Mouse (Mus musculus) heart, embryonic 14.5 days (tissue): ENCODE measurements around the gene Luc7l. TPM values are rescaled to one million over a fixed set of nuclear protein-coding genes. Genes with fewer than 3 reads are reported as not detected.

Experiments used
- ATAC-seq: fragments of 200-750 bp; cut with Nextera tagmentation; 2 replicates; pipeline ENCODE4 v1.8.0; 2017; ENCODE audit warnings: low read depth, moderate TSS enrichment; ENCODE audit not compliant: insufficient number of reproducible peaks, insufficient read depth, low FRiP score
- H3K27ac ChIP-seq, 2 experiments: fragments of 200-500 bp in 1 of 2; fragments of 300-500 bp in 1 of 2; sonication (generic) in 1 of 2; replicated peaks in 1 of 2; 2 replicates each; pipeline ENCODE4 v1.5.1; 2012 to 2014; ENCODE audit warnings: low read depth in 2 of 2, low read length in 2 of 2, control low read depth in 1 of 2, mild to moderate bottlenecking in 1 of 2, mixed read lengths in 1 of 2; ENCODE audit not compliant: control insufficient read depth in 1 of 2, insufficient read depth in 1 of 2
- H3K27me3 ChIP-seq: fragments of 300-500 bp; sonication (generic); 2 replicates; pipeline ENCODE4 v1.6.1; 2014; ENCODE audit warnings: mild to moderate bottlenecking, low read length, control low read depth; ENCODE audit not compliant: control insufficient read depth, insufficient read depth
- H3K36me3 ChIP-seq: fragments of 300-500 bp; sonication (generic); 2 replicates; pipeline ENCODE4 v1.6.1; 2014; ENCODE audit warnings: mild to moderate bottlenecking, control low read depth, low read length, mixed read lengths; ENCODE audit not compliant: control insufficient read depth, insufficient read depth
- H3K4me1 ChIP-seq, 2 experiments: fragments of 200-500 bp in 1 of 2; fragments of 300-500 bp in 1 of 2; sonication (generic) in 1 of 2; 2 replicates each; pipeline ENCODE4 v1.6.1; 2012 to 2014; ENCODE audit warnings: low read length in 2 of 2, control low read depth in 1 of 2, mixed read lengths in 1 of 2; ENCODE audit not compliant: control insufficient read depth in 2 of 2, insufficient read depth in 2 of 2
- H3K4me2 ChIP-seq: fragments of 300-500 bp; sonication (generic); 2 replicates; pipeline ENCODE4 v1.6.1; 2014; ENCODE audit warnings: mild to moderate bottlenecking, low read length
- H3K4me3 ChIP-seq, 2 experiments: fragments of 200-500 bp in 1 of 2; fragments of 300-500 bp in 1 of 2; sonication (generic) in 1 of 2; 2 replicates each; pipeline ENCODE4 v1.5.1; 2012 to 2014; ENCODE audit warnings: low read length in 2 of 2, mild to moderate bottlenecking in 2 of 2, control low read depth in 1 of 2, low read depth in 1 of 2, moderate library complexity in 1 of 2; ENCODE audit not compliant: control insufficient read depth in 1 of 2, insufficient read depth in 1 of 2
- H3K9ac ChIP-seq: fragments of 300-500 bp; sonication (generic); 2 replicates; pipeline ENCODE4 v1.6.1; 2014; ENCODE audit warnings: mild to moderate bottlenecking, low read length
- H3K9me3 ChIP-seq: fragments of 300-500 bp; sonication (generic); 2 replicates; pipeline ENCODE4 v1.6.1; 2016; ENCODE audit warnings: low read length, control low read depth; ENCODE audit not compliant: control insufficient read depth
- WGBS: fragments of 180-500 bp; shearing (Covaris S2); extraction: QIAGEN DNeasy Blood & Tissue Kit; methylation state at CpG from one replicate; pipeline ENCODE4 v1.1.7; 2014; 5-methylcytosine and 5-hydroxymethylcytosine counted together
- polyA plus RNA-seq: library from polyadenylated mRNA; unstranded; fragments of >200 nt; fragmentation: Nextera tagmentation; extraction: Ambion mirVana; gene quantifications from 2 replicates; pipeline ENCODE4 v1.2.1, GENCODE M21; 2014

The Luc7l gene
- polyA plus RNA-seq, 1 experiment from 2014 or later: 55.1 TPM

- Histone ChIP-seq H3K4me2 (no peak overlapping the region), H3K36me3 (no peaks in the 10 kb centered on the region), H3K4me3 (no peak overlapping the region), H3K27ac (no peak overlapping the region), H3K27me3 (no peaks in the 10 kb centered on the region), H3K9ac (no peak overlapping the region), H3K4me1 (peaks cover 0 to 4% of the 10 kb centered on the region in 2 experiments; a peak in 1 of 4 replicates), H3K9me3 (0 out of 2 replicates have a peak, but pooled peaks cover 3% of the 10 kb centered on the region)
- 79% methylated on average over 10 of the region's 10 CpGs for WGBS
- ATAC-seq: no peak
These were observed 15.0 kb upstream of the Luc7l start for GRCm38 (mm10) chr17:26237667-26238066.

- no peaks in the 10 kb centered on the region for H3K27me3 ChIP-seq
- ATAC-seq: no peak
- WGBS: 58% methylated on average over 2 of the region's 2 CpGs
- no peak overlapping the region for H3K4me3 ChIP-seq
- H3K36me3 ChIP-seq: no peaks in the 10 kb centered on the region
- H3K4me1 ChIP-seq: peaks cover 0 to 13% of the 10 kb centered on the region in 2 experiments; a peak in 3 of 4 replicates
- H3K27ac ChIP-seq: no peak overlapping the region
- H3K9me3 ChIP-seq: no peaks in the 10 kb centered on the region
- H3K4me2 ChIP-seq: no peak overlapping the region
- H3K9ac ChIP-seq: no peak overlapping the region
These were observed 13.1 kb upstream of the Luc7l start for GRCm38 (mm10) chr17:26239551-26239950.

GRCm38 (mm10) chr17:26240120-26240790 is 12.4 kb upstream of the Luc7l start:
- ATAC-seq: no peak
- H3K4me2 ChIP-seq: no peak overlapping the region
- 50% methylated on average over 6 of the region's 6 CpGs for WGBS
- no peak overlapping the region for H3K4me3 ChIP-seq
- no peak overlapping the region for H3K27ac ChIP-seq
- no peak overlapping the region for H3K9ac ChIP-seq
- H3K9me3 ChIP-seq: no peaks in the 10 kb centered on the region
- H3K4me1 ChIP-seq: peaks cover 0 to 13% of the 10 kb centered on the region in 2 experiments; a peak in 3 of 4 replicates
- no peaks in the 10 kb centered on the region for H3K36me3 ChIP-seq
- H3K27me3 ChIP-seq: no peaks in the 10 kb centered on the region

- no peak overlapping the region for H3K27ac ChIP-seq
- no peak for ATAC-seq
- H3K4me3 ChIP-seq: no peak overlapping the region
- H3K27me3 ChIP-seq: no peaks in the 10 kb centered on the region
- no peak overlapping the region for H3K4me2 ChIP-seq
- H3K9ac ChIP-seq: no peak overlapping the region
- H3K9me3 ChIP-seq: no peaks in the 10 kb centered on the region
- H3K4me1 ChIP-seq: peaks cover 0 to 13% of the 10 kb centered on the region in 2 experiments; a peak in 3 of 4 replicates
- no peaks in the 10 kb centered on the region for H3K36me3 ChIP-seq
- 72% methylated on average over 6 of the region's 6 CpGs for WGBS
These were observed 11.7 kb upstream of the Luc7l start for GRCm38 (mm10) chr17:26240990-26241389.

GRCm38 (mm10) chr17:26243471-26244100 is 9.1 kb upstream of the Luc7l start:
- Histone ChIP-seq H3K4me3 (peak overlapping the region; percentile 71 to 89), H3K9me3 (no peaks in the 10 kb centered on the region), H3K27ac (peak overlapping the region; percentile 75 to 82), H3K9ac (peak overlapping the region; percentile 83), H3K4me1 (peaks cover 0 to 13% of the 10 kb centered on the region in 2 experiments; a peak in 3 of 4 replicates), H3K27me3 (no peaks in the 10 kb centered on the region), H3K36me3 (no peaks in the 10 kb centered on the region), H3K4me2 (peak overlapping the region; percentile 86)
- ATAC-seq: peak; percentile 76
- WGBS: 1% methylated on average over 32 of the region's 32 CpGs

GRCm38 (mm10) chr17:26244101-26244841 is 8.4 kb upstream of the Luc7l start, which contains the start of gene Fam234a:
TSS of gene Fam234a (minus strand) at chr17:26244242.
- WGBS: 6% methylated on average over 33 of the region's 33 CpGs
- Histone ChIP-seq H3K4me2 (peak within 1 kb of the TSS; percentile 86), H3K9ac (peak within 1 kb of the TSS; percentile 83), H3K27ac (peak within 1 kb of the TSS; percentile 81 to 82), H3K4me3 (peak within 1 kb of the TSS; percentile 71 to 89), H3K9me3 (no peaks in the 10 kb centered on the region), H3K36me3 (no peaks in the 10 kb centered on the region), H3K27me3 (no peaks in the 10 kb centered on the region), H3K4me1 (peaks cover 0 to 13% of the 10 kb centered on the region in 2 experiments; a peak in 3 of 4 replicates)
- peak; percentile 96 for ATAC-seq

GRCm38 (mm10) chr17:26251886-26252538 is 684 bp upstream of the Luc7l start:
- peak overlapping the region in 1 of 2 experiments; percentile 98; a peak in 1 of 4 replicates for H3K27ac ChIP-seq
- peaks cover 0 to 15% of the 10 kb centered on the region in 2 experiments; a peak in 3 of 4 replicates for H3K4me1 ChIP-seq
- peak overlapping the region; percentile 95; the same call in 1 of the 2 replicates for H3K9ac ChIP-seq
- peak overlapping the region in 1 of 2 experiments; percentile 94; a peak in 2 of 4 replicates for H3K4me3 ChIP-seq
- ATAC-seq: no peak
- H3K27me3 ChIP-seq: no peaks in the 10 kb centered on the region
- H3K9me3 ChIP-seq: no peaks in the 10 kb centered on the region
- 51% methylated on average over 4 of the region's 4 CpGs for WGBS
- peak overlapping the region; percentile 78 for H3K4me2 ChIP-seq
- peaks cover 21% of the 10 kb centered on the region for H3K36me3 ChIP-seq
